Mouse (Mus musculus): ENCODE data around the gene Gnat1. TPM values are rescaled to one million over a fixed set of nuclear protein-coding genes. Genes with fewer than 3 reads are reported as not detected.

The Gnat1 gene
- 0.09 and 0.20 TPM in 2 replicates for polyA plus RNA-seq (2012; rRNA removed)

GRCm38 (mm10) chr9:107679501-107679900 lies at the start of gene Gnat1:
Gene Gnat1, minus strand, starts transcription at chr9:107679712.
- WGBS, result 47% methylated on average over 5 of the region's 5 CpGs
- no peak within 1 kb of the TSS for H3K4me3 ChIP-seq (replicated peaks; ENCODE audit: extremely low read depth, low read depth, low read length)
- TF ChIP-seq CTCF (IDR thresholded peaks at IDR 0.05; ENCODE audit: insufficient read depth, low read length) (no peak), POLR2A (IDR thresholded peaks at IDR 0.05; ENCODE audit: borderline replicate concordance, extremely low read depth, low read depth, low read length) (no peak)
- no peak for DNase-seq
- peaks cover 14% of the 10 kb centered on the region; the same call in 1 of the 2 replicates for H3K4me1 ChIP-seq (ENCODE audit: control insufficient read depth, insufficient read depth, low read length)

- WGBS, result 74% methylated on average over 6 of the region's 6 CpGs
- H3K4me3 ChIP-seq (replicated peaks; ENCODE audit: extremely low read depth, low read depth, low read length), result no peak overlapping the region
- H3K4me1 ChIP-seq (ENCODE audit: control insufficient read depth, insufficient read depth, low read length), result peaks cover 13% of the 10 kb centered on the region
- no peak for DNase-seq
- TF ChIP-seq POLR2A (IDR thresholded peaks at IDR 0.05; ENCODE audit: borderline replicate concordance, extremely low read depth, low read depth, low read length) (no peak), CTCF (IDR thresholded peaks at IDR 0.05; ENCODE audit: insufficient read depth, low read length) (no peak)
Observed at GRCm38 (mm10) chr9:107728919-107729670, 49.6 kb upstream of the Gnat1 start.

GRCm38 (mm10) chr9:107727041-107727440 lies 47.5 kb upstream of the Gnat1 start:
- WGBS, result 54% methylated on average over 3 of the region's 3 CpGs
- no peak for DNase-seq
- no peak for TF ChIP-seq CTCF (IDR thresholded peaks at IDR 0.05; ENCODE audit: insufficient read depth, low read length)
- no peak for TF ChIP-seq POLR2A (IDR thresholded peaks at IDR 0.05; ENCODE audit: borderline replicate concordance, extremely low read depth, low read depth, low read length)
- H3K4me1 ChIP-seq (ENCODE audit: control insufficient read depth, insufficient read depth, low read length), result peaks cover 18% of the 10 kb centered on the region
- no peak overlapping the region for H3K4me3 ChIP-seq (replicated peaks; ENCODE audit: extremely low read depth, low read depth, low read length)

GRCm38 (mm10) chr9:107724796-107725195 lies 45.3 kb upstream of the Gnat1 start:
- DNase-seq, result no peak

GRCm38 (mm10) chr9:107723794-107724531 lies 44.5 kb upstream of the Gnat1 start:
- DNase-seq, result peak; percentile 57
- Histone ChIP-seq H3K4me3 (replicated peaks; ENCODE audit: extremely low read depth, low read depth, low read length) (no peak overlapping the region), H3K4me1 (ENCODE audit: control insufficient read depth, insufficient read depth, low read length) (peaks cover 18% of the 10 kb centered on the region)
- WGBS, result 4% methylated on average over 11 of the region's 11 CpGs
- TF ChIP-seq POLR2A (IDR thresholded peaks at IDR 0.05; ENCODE audit: borderline replicate concordance, extremely low read depth, low read depth, low read length) (no peak), CTCF (IDR thresholded peaks at IDR 0.05; ENCODE audit: insufficient read depth, low read length) (no peak)

More at GRCm38 (mm10) chr9:107724796-107725195, 45.3 kb upstream of the Gnat1 start:
- no peak for TF ChIP-seq CTCF (IDR thresholded peaks at IDR 0.05; ENCODE audit: insufficient read depth, low read length)
- TF ChIP-seq POLR2A (IDR thresholded peaks at IDR 0.05; ENCODE audit: borderline replicate concordance, extremely low read depth, low read depth, low read length), result no peak
- Histone ChIP-seq H3K4me1 (ENCODE audit: control insufficient read depth, insufficient read depth, low read length) (peaks cover 18% of the 10 kb centered on the region), H3K4me3 (replicated peaks; ENCODE audit: extremely low read depth, low read depth, low read length) (no peak overlapping the region)
- 76% methylated on average over 1 of the region's 1 CpGs for WGBS

- Histone ChIP-seq H3K4me1 (ENCODE audit: control insufficient read depth, insufficient read depth, low read length) (peaks cover 18% of the 10 kb centered on the region), H3K4me3 (replicated peaks; ENCODE audit: extremely low read depth, low read depth, low read length) (no peak overlapping the region)
- TF ChIP-seq POLR2A (IDR thresholded peaks at IDR 0.05; ENCODE audit: borderline replicate concordance, extremely low read depth, low read depth, low read length) (no peak), CTCF (IDR thresholded peaks at IDR 0.05; ENCODE audit: insufficient read depth, low read length) (no peak)
- 50% methylated on average over 6 of the region's 6 CpGs for WGBS
- DNase-seq, result no peak
Observed at GRCm38 (mm10) chr9:107723292-107723691, 43.8 kb upstream of the Gnat1 start.

GRCm38 (mm10) chr9:107718781-107719540 lies 39.4 kb upstream of the Gnat1 start:
- Histone ChIP-seq H3K4me1 (ENCODE audit: control insufficient read depth, insufficient read depth, low read length) (peaks cover 8% of the 10 kb centered on the region), H3K4me3 (replicated peaks; ENCODE audit: extremely low read depth, low read depth, low read length) (no peak overlapping the region)
- 68% methylated on average over 10 of the region's 10 CpGs for WGBS
- peak; percentile 28 for DNase-seq
- no peak for TF ChIP-seq POLR2A (IDR thresholded peaks at IDR 0.05; ENCODE audit: borderline replicate concordance, extremely low read depth, low read depth, low read length)
- TF ChIP-seq CTCF (IDR thresholded peaks at IDR 0.05; ENCODE audit: insufficient read depth, low read length), result no peak

- no peak overlapping the region for H3K4me3 ChIP-seq (replicated peaks; ENCODE audit: extremely low read depth, low read depth, low read length)
- DNase-seq, result no peak
- 67% methylated on average over 6 of the region's 6 CpGs for WGBS
- TF ChIP-seq POLR2A (IDR thresholded peaks at IDR 0.05; ENCODE audit: borderline replicate concordance, extremely low read depth, low read depth, low read length), result no peak
- TF ChIP-seq CTCF (IDR thresholded peaks at IDR 0.05; ENCODE audit: insufficient read depth, low read length), result no peak
- peaks cover 3% of the 10 kb centered on the region for H3K4me1 ChIP-seq (ENCODE audit: control insufficient read depth, insufficient read depth, low read length)
Observed at GRCm38 (mm10) chr9:107716951-107717350, 37.4 kb upstream of the Gnat1 start.

- TF ChIP-seq POLR2A (IDR thresholded peaks at IDR 0.05; ENCODE audit: borderline replicate concordance, extremely low read depth, low read depth, low read length) (no peak), CTCF (IDR thresholded peaks at IDR 0.05; ENCODE audit: insufficient read depth, low read length) (no peak)
- H3K4me1 ChIP-seq (ENCODE audit: control insufficient read depth, insufficient read depth, low read length), result peaks cover 3% of the 10 kb centered on the region
- 94% methylated on average over 2 of the region's 2 CpGs for WGBS
- no peak for DNase-seq
- no peak overlapping the region for H3K4me3 ChIP-seq (replicated peaks; ENCODE audit: extremely low read depth, low read depth, low read length)
Observed at GRCm38 (mm10) chr9:107715632-107716031, 36.1 kb upstream of the Gnat1 start.
